In genomic region chr1:20669769-20670168, GRCm38 (mm10) we compare ENCODE assay signal across 22 mouse cellular contexts. TPM values are rescaled to one million over a fixed set of nuclear protein-coding genes. Genes with fewer than 3 reads are reported as not detected.
"Had no signal": no experiment of that assay in that cellular context is flagged by ENCODE, and none has a peak within 500 bp of the region (broad histone marks: within the 10 kb centered on the region; RNA-seq: fewer than 3 reads in every experiment).

No protein-coding gene starts in this region.

- H3K4me1 ChIP-seq: liver, embryonic 12.5 days; liver, embryonic 15.5 days; lung, embryonic 15.5 days; megakaryocyte, embryonic 14.5 days; midbrain, embryonic 15.5 days; neural tube, embryonic 13.5 days; stomach, embryonic 15.5 days had no signal

- H3K4me2 ChIP-seq: liver, embryonic 12.5 days; liver, embryonic 15.5 days; lung, embryonic 15.5 days; midbrain, embryonic 11.5 days; midbrain, embryonic 15.5 days; neural tube, embryonic 13.5 days; stomach, embryonic 15.5 days had no signal

- H3K36me3 ChIP-seq: liver, embryonic 12.5 days; liver, embryonic 15.5 days; lung, embryonic 15.5 days; midbrain, embryonic 15.5 days; neural tube, embryonic 13.5 days; stomach, embryonic 15.5 days had no signal

- H3K4me3 ChIP-seq: liver, embryonic 12.5 days; liver, embryonic 15.5 days; lung, embryonic 15.5 days; megakaryocyte, embryonic 14.5 days; midbrain, embryonic 15.5 days; neural tube, embryonic 13.5 days; stomach, embryonic 15.5 days had no signal

- DNase-seq: kidney, adult 18-20 months; kidney, adult 9 months; kidney, postnatal 14 days; kidney, postnatal 4 days; left cerebral cortex, postnatal 4 days; liver; lung, adult 18-20 months; lung, postnatal 10 days; lung, postnatal 36 days; retina, postnatal 1 day; right cerebral cortex, postnatal 25 days; spleen, adult 18-20 months; thymus, postnatal 25 days had no signal

- H3K27me3 ChIP-seq: liver, embryonic 12.5 days; liver, embryonic 15.5 days; lung, embryonic 15.5 days; megakaryocyte, embryonic 14.5 days; midbrain, embryonic 15.5 days; neural tube, embryonic 13.5 days; stomach, embryonic 15.5 days had no signal

- H3K9ac ChIP-seq: liver, embryonic 12.5 days; liver, embryonic 15.5 days; lung, embryonic 15.5 days; midbrain, embryonic 15.5 days; neural tube, embryonic 13.5 days; stomach, embryonic 15.5 days had no signal

- ATAC-seq: liver, embryonic 12.5 days; midbrain, embryonic 15.5 days had no signal

- H3K27ac ChIP-seq: liver, embryonic 12.5 days; liver, embryonic 15.5 days; lung, embryonic 15.5 days; midbrain, embryonic 15.5 days; neural tube, embryonic 13.5 days; stomach, embryonic 15.5 days had no signal

- H3K9me3 ChIP-seq: liver, embryonic 12.5 days; liver, embryonic 15.5 days; lung, embryonic 15.5 days; megakaryocyte, embryonic 14.5 days; midbrain, embryonic 15.5 days; neural tube, embryonic 13.5 days; stomach, embryonic 15.5 days had no signal

RNA-seq across cellular contexts. Expression of gene Pkhd1, which starts 51.9 kb away (rescaled TPM):
- total RNA-seq: neutrophil, adult 5-6 weeks had no signal
- polyA plus RNA-seq: midbrain, embryonic 11.5 days had no signal
